Mouse (Mus musculus) C2C12 (cell line): ENCODE results near the gene Ap1b1.

Experiments
- CEBPB ChIP-seq: IDR thresholded peaks from one replicate; pipeline ENCODE4 v1.6.1; 2011; ENCODE audit warnings: low read depth, mild to moderate bottlenecking, control low read depth, moderate library complexity
- CTCF ChIP-seq: IDR thresholded peaks from one replicate; pipeline ENCODE4 v1.5.1; 2011; ENCODE audit not compliant: control insufficient read depth, insufficient read depth, insufficient read length
- FOSL1 ChIP-seq: IDR thresholded peaks from one replicate; pipeline ENCODE4 v1.8.0; 2011; ENCODE audit warnings: mild to moderate bottlenecking, low read length; ENCODE audit not compliant: poor library complexity, insufficient read depth, severe bottlenecking
- MAX ChIP-seq: IDR thresholded peaks from one replicate; pipeline ENCODE4 v1.6.1; 2011; ENCODE audit warnings: mild to moderate bottlenecking, control low read depth

DNA sequence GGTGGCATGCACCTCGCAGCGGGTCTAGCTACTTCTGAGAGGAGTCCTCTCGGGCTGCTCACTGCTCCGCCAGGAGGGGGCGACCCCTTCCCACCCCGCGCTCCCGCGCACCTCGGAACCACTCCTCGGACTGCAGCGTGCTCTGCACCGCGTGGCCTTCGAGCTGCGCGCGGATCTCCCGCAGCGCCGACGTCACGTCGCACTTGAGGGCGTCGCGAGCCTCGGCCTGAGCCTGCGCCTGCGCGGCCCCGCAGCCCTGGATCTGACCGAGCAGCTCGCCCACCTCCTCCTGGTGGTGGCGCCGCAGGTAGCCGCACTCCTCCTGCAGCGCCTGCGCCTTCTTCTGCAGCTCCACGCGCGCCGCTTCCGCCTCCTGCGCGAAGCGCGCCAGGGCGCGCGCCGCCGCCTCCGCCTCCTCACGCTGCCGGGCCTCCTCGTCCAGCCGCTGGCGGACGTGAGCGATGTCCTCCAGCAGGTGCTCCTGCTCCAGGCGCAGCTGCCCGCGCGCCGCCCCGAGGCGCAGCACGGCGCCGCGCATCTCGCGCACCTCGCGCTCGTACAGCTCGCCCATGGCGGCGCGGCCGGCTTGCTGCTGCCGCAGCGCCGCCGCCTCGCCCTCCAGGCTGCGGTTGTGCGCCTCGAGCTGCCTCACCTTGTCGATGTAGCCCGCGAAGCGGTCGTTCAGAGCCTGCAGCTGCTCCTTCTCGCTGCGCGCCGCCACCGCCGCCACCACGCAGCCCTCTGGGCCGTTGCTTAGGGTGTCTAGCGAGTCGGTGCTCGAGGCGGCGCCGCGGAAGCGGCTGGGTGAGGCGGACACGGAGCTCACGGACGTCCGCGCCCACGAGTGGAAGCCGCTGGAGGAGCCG lies 39.4 kb upstream of the Ap1b1 start:
- TF ChIP-seq CTCF: no peak
- no peak for TF ChIP-seq CEBPB
- TF ChIP-seq FOSL1: no peak
- no peak for TF ChIP-seq MAX
